Mouse (Mus musculus) frontal cortex, postnatal 36 days (tissue): ENCODE results near the gene Umod.
A peak's percentile ranks its signal among the peaks of the same experiment; 100 is the strongest.

ENCODE experiments used
- DNase-seq, 2 experiments: peaks; one replicate each; pipeline ENCODE4 v3.0.0; 2022; ENCODE audit warnings: low spot score in 2 of 2

Umod gene

GRCm38 (mm10) chr7:119441938-119442337 lies 37.1 kb downstream of the Umod start:
- no peak for DNase-seq

DNA sequence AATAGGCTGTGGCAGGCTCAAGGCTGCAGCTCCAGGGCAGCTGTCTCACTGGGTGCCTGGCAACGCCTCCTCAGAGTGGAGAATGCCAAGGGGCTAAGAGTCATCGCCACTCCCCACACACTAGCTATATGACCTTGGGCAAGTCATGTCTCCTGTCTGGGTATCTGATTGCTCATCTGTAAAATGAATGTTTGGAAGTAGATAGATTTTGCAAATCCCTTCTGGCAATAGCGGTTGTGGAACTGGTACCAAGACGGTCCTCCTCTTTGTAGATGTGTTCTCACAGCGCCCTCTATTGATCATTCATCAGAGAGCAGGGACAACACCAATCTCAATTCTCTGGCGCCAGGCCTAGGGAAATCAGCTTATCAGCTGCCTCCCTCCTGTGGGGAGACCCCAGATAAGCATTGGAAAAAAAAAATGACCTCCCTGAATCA lies 51.9 kb downstream of the Umod start:
- DNase-seq = peak; percentile 55 to 79

DNA sequence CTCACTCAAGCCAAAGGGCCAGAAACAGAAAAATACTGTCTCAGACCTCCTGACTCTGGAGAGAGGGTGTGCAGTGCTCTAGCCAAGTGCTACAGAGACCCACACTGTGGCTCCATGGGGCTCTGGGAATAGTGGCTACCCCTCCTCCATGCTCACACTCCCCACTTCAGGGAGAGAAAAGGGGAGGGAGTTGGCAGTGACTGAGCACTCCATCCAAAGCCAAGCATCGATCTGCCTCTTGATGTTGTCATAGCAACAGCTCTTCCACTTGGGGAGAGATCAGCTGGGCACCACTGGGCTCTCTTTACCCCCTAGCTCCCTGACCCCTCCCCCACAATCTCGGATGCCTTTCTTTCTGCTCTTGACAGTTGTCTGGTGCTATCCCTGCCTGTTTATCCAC lies 58.4 kb downstream of the Umod start:
- DNase-seq = peak in 1 of 2 experiments; percentile 9

DNA sequence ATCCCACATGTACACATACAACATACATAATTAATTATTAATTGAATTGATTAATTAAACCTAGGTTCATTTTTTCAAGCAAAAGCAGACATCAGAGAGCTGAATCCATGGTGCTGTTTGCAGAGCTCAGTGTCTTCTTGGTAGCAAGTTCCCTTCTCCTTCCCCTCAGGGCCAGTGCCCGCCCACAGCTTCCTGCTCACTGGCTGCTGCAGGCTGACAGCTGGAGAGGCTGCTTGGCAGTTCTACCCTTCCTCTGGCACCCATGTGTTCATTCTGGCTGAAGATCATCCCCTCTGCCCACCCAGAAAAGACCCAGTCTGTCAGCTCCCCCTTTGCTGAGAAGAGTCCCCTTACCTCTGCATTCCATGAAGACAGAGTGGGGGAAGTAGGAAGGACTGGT lies 60.6 kb downstream of the Umod start:
- no peak for DNase-seq
